Mouse (Mus musculus) liver, postnatal 0 days (tissue): ENCODE measurements around the gene Kif20b.

Experiments
- CTCF ChIP-seq: sonication (generic); IDR thresholded peaks from 2 replicates; pipeline ENCODE4 v1.5.1; 2016; ENCODE audit warnings: antibody characterized with exemption, low read depth
- EP300 ChIP-seq: IDR thresholded peaks from 2 replicates; pipeline ENCODE4 v1.6.1; 2016; ENCODE audit warnings: antibody characterized with exemption, low read depth, mild to moderate bottlenecking

GRCm38 (mm10) chr19:35017474-35018208 is 95.5 kb downstream of the Kif20b start:
- no peak for TF ChIP-seq CTCF
- TF ChIP-seq EP300: no peak
